Mouse (Mus musculus): ENCODE results near the gene Dand5.
A peak's percentile ranks its signal among the peaks of the same experiment; 100 is the strongest.

Dand5 gene

GRCm38 (mm10) chr8:84822723-84823122 lies at the start of gene Dand5:
Gene Dand5 (minus strand): TSS chr8:84822823.
- DNase-seq (ENCODE audit: extremely low spot score, low read depth, low spot score), result no peak

GRCm38 (mm10) chr8:84871376-84872308 lies 49.0 kb upstream of the Dand5 start, which contains the start of gene Syce2:
Gene Syce2 (plus strand): TSS chr8:84872111.
- DNase-seq (ENCODE audit: extremely low spot score, low read depth, low spot score), result no peak

- peak; percentile 92 for DNase-seq (ENCODE audit: extremely low spot score, low read depth, low spot score)
These were observed 34.3 kb upstream of the Dand5 start, which contains the start of gene Farsa for GRCm38 (mm10) chr8:84856864-84857441. Gene Farsa (plus strand): TSS chr8:84856989.

GRCm38 (mm10) chr8:84856434-84856833 lies 33.8 kb upstream of the Dand5 start:
- DNase-seq (ENCODE audit: extremely low spot score, low read depth, low spot score), result no peak

- no peak for DNase-seq (ENCODE audit: extremely low spot score, low read depth, low spot score)
These were observed 25.2 kb upstream of the Dand5 start for GRCm38 (mm10) chr8:84847684-84848435.

GRCm38 (mm10) chr8:84846722-84847572 lies 24.3 kb upstream of the Dand5 start, which contains the start of gene Calr:
Gene Calr (minus strand): TSS chr8:84846934.
- peak; percentile 98 for DNase-seq (ENCODE audit: extremely low spot score, low read depth, low spot score)

GRCm38 (mm10) chr8:84846094-84846721 lies 23.6 kb upstream of the Dand5 start:
- DNase-seq (ENCODE audit: extremely low spot score, low read depth, low spot score), result no peak

GRCm38 (mm10) chr8:84845355-84846093 lies 22.9 kb upstream of the Dand5 start:
- DNase-seq (ENCODE audit: extremely low spot score, low read depth, low spot score), result no peak

- DNase-seq (ENCODE audit: extremely low spot score, low read depth, low spot score), result no peak
These were observed 21.9 kb upstream of the Dand5 start for GRCm38 (mm10) chr8:84844397-84845070.

GRCm38 (mm10) chr8:84841514-84841913 lies 18.9 kb upstream of the Dand5 start:
- DNase-seq (ENCODE audit: extremely low spot score, low read depth, low spot score), result no peak

- DNase-seq (ENCODE audit: extremely low spot score, low read depth, low spot score), result peak; percentile 92
These were observed 17.8 kb upstream of the Dand5 start, which contains the start of gene Rad23a for GRCm38 (mm10) chr8:84840248-84840999. Gene Rad23a (minus strand): TSS chr8:84840665.

GRCm38 (mm10) chr8:84839875-84840247 lies 17.2 kb upstream of the Dand5 start:
- no peak for DNase-seq (ENCODE audit: extremely low spot score, low read depth, low spot score)

- no peak for DNase-seq (ENCODE audit: extremely low spot score, low read depth, low spot score)
These were observed 16.8 kb upstream of the Dand5 start for GRCm38 (mm10) chr8:84839411-84839810.

GRCm38 (mm10) chr8:84838513-84838912 lies 15.9 kb upstream of the Dand5 start:
- DNase-seq (ENCODE audit: extremely low spot score, low read depth, low spot score), result no peak

GRCm38 (mm10) chr8:84837912-84838470 lies 15.4 kb upstream of the Dand5 start:
- DNase-seq (ENCODE audit: extremely low spot score, low read depth, low spot score), result no peak

- no peak for DNase-seq (ENCODE audit: extremely low spot score, low read depth, low spot score)
These were observed 14.7 kb upstream of the Dand5 start for GRCm38 (mm10) chr8:84837149-84837911.
